Mouse (Mus musculus) ES-E14 (cell line): ENCODE measurements around the gene Pla2g15. TPM values are rescaled to one million over a fixed set of nuclear protein-coding genes. Genes with fewer than 3 reads are reported as not detected.

Experiments
- DNase-seq: peaks from one replicate; pipeline ENCODE4 v3.0.0-alpha.2; 2013; ENCODE audit warnings: low read depth, low spot score
- H3K27ac ChIP-seq: 2 replicates; pipeline ENCODE4 v1.5.1; 2012; ENCODE audit warnings: low read depth, mild to moderate bottlenecking, low read length, moderate library complexity, mixed read lengths; ENCODE audit not compliant: poor library complexity, insufficient read depth, severe bottlenecking
- H3K36me3 ChIP-seq: 2 replicates; pipeline ENCODE4 v1.6.1; 2012; ENCODE audit warnings: mild to moderate bottlenecking, low read length, moderate library complexity, mixed read lengths; ENCODE audit not compliant: control insufficient read depth, poor library complexity, insufficient read depth, severe bottlenecking
- H3K4me1 ChIP-seq, 2 experiments: fragments of 150-350 bp in 1 of 2; sonication (generic) in 1 of 2; 2 replicates each; pipeline ENCODE4 v1.6.1; 2012; ENCODE audit warnings: low read length in 2 of 2, mild to moderate bottlenecking in 1 of 2, mixed read lengths in 1 of 2; ENCODE audit not compliant: control insufficient read depth in 2 of 2, insufficient read depth in 2 of 2, poor library complexity in 1 of 2
- H3K4me3 ChIP-seq, 2 experiments: fragments of 150-350 bp in 1 of 2; sonication (generic) in 1 of 2; 2 replicates each; pipeline ENCODE4 v1.5.1; 2012; ENCODE audit warnings: low read length in 2 of 2, low read depth in 1 of 2, mild to moderate bottlenecking in 1 of 2, mixed read lengths in 1 of 2; ENCODE audit not compliant: insufficient read depth in 1 of 2, poor library complexity in 1 of 2, severe bottlenecking in 1 of 2
- H3K9ac ChIP-seq: 2 replicates; pipeline ENCODE4 v1.6.1; 2012; ENCODE audit warnings: low read depth, mild to moderate bottlenecking, low read length, mixed read lengths; ENCODE audit not compliant: poor library complexity, insufficient read depth, severe bottlenecking
- H3K9me3 ChIP-seq: fragments of 150-350 bp; sonication (generic); 2 replicates; pipeline ENCODE4 v1.6.1; 2012; ENCODE audit warnings: low read depth, mild to moderate bottlenecking, low read length; ENCODE audit not compliant: control insufficient read depth, insufficient read depth
- CHD2 ChIP-seq: IDR thresholded peaks from 2 replicates; pipeline ENCODE4 v1.6.1; 2014; ENCODE audit warnings: mild to moderate bottlenecking, low read depth, low read length, inconsistent platforms
- HCFC1 ChIP-seq: IDR thresholded peaks from 2 replicates; pipeline ENCODE4 v1.6.1; 2012; ENCODE audit warnings: low read length, inconsistent platforms, borderline replicate concordance; ENCODE audit not compliant: insufficient read depth
- MAFK ChIP-seq: IDR thresholded peaks from 2 replicates; pipeline ENCODE4 v1.6.1; 2014; ENCODE audit warnings: mild to moderate bottlenecking, low read depth, low read length, inconsistent platforms; ENCODE audit not compliant: insufficient read depth
- ZC3H11A ChIP-seq: IDR thresholded peaks from 2 replicates; pipeline ENCODE4 v1.6.1; 2012; ENCODE audit warnings: low read depth, mild to moderate bottlenecking, inconsistent platforms, low read length, borderline replicate concordance
- ZNF384 ChIP-seq: IDR thresholded peaks from 2 replicates; pipeline ENCODE4 v1.6.1; 2012; ENCODE audit warnings: low read depth, low read length, inconsistent platforms
- in situ Hi-C, 2 experiments: fragments of 600-800 bp; cut with MboI; formaldehyde crosslinking; loops; one replicate each; pipeline ENCODE4 v1.15.1; 2025; ENCODE audit warnings: low sequenced_read_pairs in 2 of 2, inconsistent platforms in 1 of 2; ENCODE audit not compliant: unreplicated experiment in 2 of 2
- total RNA-seq: library from RNA; depleted of rRNA; stranded (reverse); fragments of 300-350 nt; gene quantifications from 2 replicates; pipeline ENCODE4 v1.2.3, GENCODE M21; 2012

Pla2g15 gene
- total RNA-seq, 1 experiment: 26.0 TPM

DNA sequence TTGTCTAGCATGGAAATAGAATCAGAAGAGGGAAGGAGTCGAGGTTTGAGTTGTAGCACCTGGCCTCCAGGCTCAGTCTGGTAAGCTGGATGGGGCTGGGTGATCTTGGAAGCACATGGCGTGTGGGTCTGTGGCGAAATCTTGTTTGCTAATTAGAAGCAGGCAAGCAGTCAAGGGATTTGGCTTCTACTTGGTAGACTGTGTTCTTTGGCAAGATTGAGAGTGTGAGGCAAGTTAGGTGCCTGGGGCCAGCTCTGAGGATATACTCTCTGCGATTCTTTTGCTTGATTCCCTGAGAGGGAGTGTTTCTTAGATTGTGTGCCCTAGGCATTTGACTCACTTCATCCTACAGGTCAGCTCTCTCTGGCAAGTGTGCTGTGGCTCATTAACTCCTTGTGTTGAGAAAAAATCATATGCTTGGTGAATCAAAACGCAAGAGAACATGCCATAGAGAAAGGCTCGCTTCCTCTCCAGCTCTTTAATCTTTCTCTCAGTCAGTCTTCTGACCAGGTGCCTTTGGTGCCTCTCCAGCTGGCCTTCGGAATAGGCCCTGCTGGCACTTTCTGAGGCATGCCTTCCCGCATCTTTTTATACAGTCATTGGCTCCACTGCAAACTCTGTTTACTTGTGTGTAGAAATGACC, 35.5 kb downstream of the Pla2g15 start:
- H3K4me3 ChIP-seq: no peak overlapping the region
- no peaks in the 10 kb centered on the region; the same call in 1 of the 2 replicates for H3K36me3 ChIP-seq
- no peaks in the 10 kb centered on the region for H3K4me1 ChIP-seq
- TF ChIP-seq ZNF384 (no peak), HCFC1 (no peak), CHD2 (no peak), ZC3H11A (no peak), MAFK (no peak)
- DNase-seq: no peak
- in situ Hi-C loops: no loop called here
- H3K9me3 ChIP-seq: no peaks in the 10 kb centered on the region
- no peak overlapping the region for H3K9ac ChIP-seq
- H3K27ac ChIP-seq: no peak overlapping the region

DNA sequence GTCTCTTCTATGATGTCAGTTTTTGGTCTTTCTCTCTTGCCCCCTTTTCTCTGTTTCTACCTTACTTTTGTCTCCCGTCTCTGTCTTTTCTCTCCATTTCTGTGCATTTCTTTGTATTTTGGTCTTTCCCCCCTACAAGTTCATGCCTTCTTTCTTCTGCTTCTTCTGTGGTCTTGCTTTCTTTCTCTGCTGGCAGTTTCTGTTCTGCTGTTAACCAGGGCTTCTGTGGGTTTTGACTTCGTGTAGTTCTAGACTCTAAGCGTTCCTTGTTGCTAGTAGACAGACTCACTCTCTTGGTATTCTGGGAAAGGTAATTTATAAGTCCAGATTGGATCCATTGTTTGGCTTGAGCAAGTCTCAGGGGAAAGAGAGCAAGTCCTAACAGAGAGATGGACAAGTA, 36.2 kb downstream of the Pla2g15 start:
- in situ Hi-C loops: no loop called here
- no peaks in the 10 kb centered on the region; the same call in 1 of the 2 replicates for H3K36me3 ChIP-seq
- H3K4me3 ChIP-seq: no peak overlapping the region
- H3K9me3 ChIP-seq: no peaks in the 10 kb centered on the region
- H3K9ac ChIP-seq: no peak overlapping the region
- DNase-seq: no peak
- H3K27ac ChIP-seq: no peak overlapping the region
- TF ChIP-seq MAFK (no peak), CHD2 (no peak), ZNF384 (no peak), ZC3H11A (no peak), HCFC1 (no peak)
- no peaks in the 10 kb centered on the region for H3K4me1 ChIP-seq

DNA sequence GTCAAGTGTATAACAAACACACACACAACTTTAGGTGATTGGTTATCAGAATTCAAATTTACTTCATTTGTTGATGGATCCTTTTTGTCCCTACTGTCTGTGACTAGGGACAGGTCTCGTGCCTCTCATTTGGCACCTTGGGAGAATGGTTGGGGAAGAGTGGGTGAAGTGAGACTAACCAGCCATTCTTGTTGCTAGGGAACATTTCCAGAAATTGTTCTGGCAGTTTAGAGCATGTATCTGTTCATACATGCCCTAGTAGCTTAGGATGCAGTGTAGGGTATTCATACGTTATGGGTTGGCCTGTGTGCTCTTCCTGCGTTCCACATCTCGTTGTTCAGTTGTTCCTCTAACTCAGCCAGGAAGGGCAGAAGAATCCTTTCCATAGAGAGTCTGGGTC, 39.0 kb downstream of the Pla2g15 start:
- Histone ChIP-seq H3K4me3 (no peak overlapping the region), H3K27ac (no peak overlapping the region), H3K9me3 (no peaks in the 10 kb centered on the region), H3K36me3 (peaks cover 7% of the 10 kb centered on the region), H3K9ac (no peak overlapping the region), H3K4me1 (no peaks in the 10 kb centered on the region)
- in situ Hi-C loops: no loop called here
- no peak for DNase-seq
- TF ChIP-seq HCFC1: no peak
- no peak for TF ChIP-seq MAFK

DNA sequence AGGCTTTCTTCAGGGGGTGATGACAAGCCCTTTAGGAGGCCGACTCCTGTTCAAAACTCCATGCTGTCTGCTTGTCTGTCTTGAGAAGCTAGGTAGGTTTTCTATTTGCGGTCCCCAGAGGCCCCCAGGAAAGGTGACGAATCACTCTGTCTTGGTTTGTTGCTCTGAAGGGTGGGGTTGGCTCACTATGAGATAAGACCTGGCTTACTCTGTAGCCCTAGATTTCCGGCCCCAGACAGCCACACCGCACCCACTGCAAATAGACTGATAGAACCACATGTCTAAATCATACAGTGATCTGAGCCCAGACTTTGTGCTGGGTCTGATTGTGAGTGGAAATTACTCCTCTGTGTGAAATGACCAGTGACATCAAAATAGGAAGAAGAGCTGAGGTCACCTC, 41.4 kb downstream of the Pla2g15 start:
- Histone ChIP-seq H3K4me3 (no peak overlapping the region), H3K9me3 (no peaks in the 10 kb centered on the region), H3K9ac (no peak overlapping the region), H3K36me3 (peaks cover 21% of the 10 kb centered on the region), H3K4me1 (no peaks in the 10 kb centered on the region), H3K27ac (no peak overlapping the region)
- in situ Hi-C loops: no loop called here
- no peak for DNase-seq
- no peak for TF ChIP-seq HCFC1
- TF ChIP-seq ZC3H11A: no peak

DNA sequence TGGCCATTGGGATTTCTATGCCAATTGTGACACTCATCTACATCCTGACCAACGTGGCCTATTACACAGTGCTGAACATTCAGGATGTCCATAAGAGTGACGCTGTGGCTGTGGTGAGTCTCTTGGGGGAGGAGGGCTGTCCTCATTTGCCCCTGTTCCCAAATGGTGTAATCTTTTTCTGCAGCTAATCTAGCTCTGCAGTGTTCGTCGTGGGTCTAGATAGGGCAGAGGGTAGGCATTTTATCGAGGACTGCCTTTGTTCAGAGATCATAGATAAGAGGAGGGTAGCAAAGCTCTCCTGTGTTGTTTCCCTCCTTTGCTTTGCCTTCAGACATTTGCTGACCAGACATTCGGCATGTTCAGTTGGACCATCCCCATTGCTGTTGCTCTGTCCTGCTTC, 43.0 kb downstream of the Pla2g15 start:
- Histone ChIP-seq H3K9me3 (no peaks in the 10 kb centered on the region), H3K9ac (no peak overlapping the region), H3K27ac (no peak overlapping the region), H3K4me1 (no peaks in the 10 kb centered on the region), H3K36me3 (peaks cover 25% of the 10 kb centered on the region), H3K4me3 (no peak overlapping the region)
- TF ChIP-seq MAFK: no peak
- TF ChIP-seq HCFC1: no peak
- TF ChIP-seq CHD2: no peak
- no peak for TF ChIP-seq ZNF384
- no peak for TF ChIP-seq ZC3H11A
- no peak for DNase-seq
- in situ Hi-C loops: no loop called here
